Mouse (Mus musculus) kidney, embryonic 16.5 days (tissue): ENCODE measurements around the gene Ahsa1. TPM values are rescaled to one million over a fixed set of nuclear protein-coding genes. Genes with fewer than 3 reads are reported as not detected.
A peak's percentile ranks its signal among the peaks of the same experiment; 100 is the strongest.
"Not testable (repeated sequence)": the region's sequence is repeated elsewhere in the genome, so short reads cannot be mapped to it uniquely, and the experiment has no call there.

Experiments used
- ATAC-seq: fragments of 200-750 bp; cut with Nextera tagmentation; 2 replicates; pipeline ENCODE4 v1.8.0; 2017; ENCODE audit warnings: moderate TSS enrichment; ENCODE audit not compliant: low FRiP score, low TSS enrichment
- H3K27ac ChIP-seq: fragments of 300-500 bp; sonication (generic); 2 replicates; pipeline ENCODE4 v1.5.1; 2014; ENCODE audit warnings: low read length
- H3K27me3 ChIP-seq: fragments of 300-500 bp; sonication (generic); 2 replicates; pipeline ENCODE4 v1.6.1; 2014; ENCODE audit warnings: low read length, control low read depth, mixed read lengths; ENCODE audit not compliant: insufficient read depth
- H3K36me3 ChIP-seq: fragments of 300-500 bp; sonication (generic); 2 replicates; pipeline ENCODE4 v1.6.1; 2014; ENCODE audit warnings: low read length, control low read depth, mixed read lengths; ENCODE audit not compliant: insufficient read depth
- H3K4me1 ChIP-seq: fragments of 300-500 bp; sonication (generic); 2 replicates; pipeline ENCODE4 v1.6.1; 2014; ENCODE audit warnings: low read length, control low read depth, mixed read lengths; ENCODE audit not compliant: insufficient read depth
- H3K4me2 ChIP-seq: fragments of 300-500 bp; sonication (generic); replicated peaks from 2 replicates; pipeline ENCODE4 v1.6.1; 2014; ENCODE audit warnings: low read depth, low read length
- H3K4me3 ChIP-seq: fragments of 300-500 bp; sonication (generic); 2 replicates; pipeline ENCODE4 v1.5.1; 2014; ENCODE audit warnings: mild to moderate bottlenecking, low read length
- H3K9ac ChIP-seq: fragments of 300-500 bp; sonication (generic); replicated peaks from 2 replicates; pipeline ENCODE4 v1.6.1; 2014; ENCODE audit warnings: low read length
- H3K9me3 ChIP-seq: fragments of 300-500 bp; sonication (generic); 2 replicates; pipeline ENCODE4 v1.6.1; 2016; ENCODE audit warnings: low read length, control low read depth
- WGBS: fragments of 180-500 bp; shearing (Covaris S2); extraction: QIAGEN DNeasy Blood & Tissue Kit; methylation state at CpG from one replicate; pipeline ENCODE4 v1.1.7; 2014; 5-methylcytosine and 5-hydroxymethylcytosine counted together
- polyA plus RNA-seq: library from polyadenylated mRNA; unstranded; fragments of >200 nt; fragmentation: Nextera tagmentation; extraction: Ambion mirVana; gene quantifications from 2 replicates; pipeline ENCODE4 v1.2.1, GENCODE M21; 2015

The Ahsa1 gene
- polyA plus RNA-seq, 1 experiment from 2014 or later = 246 TPM

DNA sequence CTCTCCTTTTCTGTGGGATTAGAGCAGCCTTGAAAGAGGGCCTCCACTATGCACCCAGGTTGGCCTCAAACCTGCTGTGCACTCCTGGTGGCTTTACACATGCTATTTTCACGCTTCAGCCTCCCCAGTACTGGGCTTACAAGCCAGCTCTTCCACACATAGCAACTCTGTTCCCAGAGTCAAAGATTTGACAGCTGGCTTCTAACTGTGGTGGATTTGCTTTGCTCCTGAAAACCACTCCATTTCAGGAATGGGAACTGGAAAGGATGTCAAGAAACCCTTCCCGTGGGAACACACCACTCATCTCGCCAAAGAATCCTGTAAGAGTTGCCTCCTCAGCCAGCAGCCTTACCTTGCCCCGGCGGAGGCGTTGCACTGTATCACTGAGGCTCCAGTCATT, 12.4 kb upstream of the Ahsa1 start:
- H3K4me1 ChIP-seq = no peaks in the 10 kb centered on the region
- ATAC-seq = no peak
- H3K27me3 ChIP-seq = no peaks in the 10 kb centered on the region
- 93% methylated on average over 6 of the region's 6 CpGs for WGBS
- H3K4me2 ChIP-seq = no peak overlapping the region
- no peak overlapping the region for H3K9ac ChIP-seq
- H3K27ac ChIP-seq = no peak overlapping the region
- H3K9me3 ChIP-seq = no peaks in the 10 kb centered on the region
- no peak overlapping the region for H3K4me3 ChIP-seq
- H3K36me3 ChIP-seq = peaks cover 77% of the 10 kb centered on the region

DNA sequence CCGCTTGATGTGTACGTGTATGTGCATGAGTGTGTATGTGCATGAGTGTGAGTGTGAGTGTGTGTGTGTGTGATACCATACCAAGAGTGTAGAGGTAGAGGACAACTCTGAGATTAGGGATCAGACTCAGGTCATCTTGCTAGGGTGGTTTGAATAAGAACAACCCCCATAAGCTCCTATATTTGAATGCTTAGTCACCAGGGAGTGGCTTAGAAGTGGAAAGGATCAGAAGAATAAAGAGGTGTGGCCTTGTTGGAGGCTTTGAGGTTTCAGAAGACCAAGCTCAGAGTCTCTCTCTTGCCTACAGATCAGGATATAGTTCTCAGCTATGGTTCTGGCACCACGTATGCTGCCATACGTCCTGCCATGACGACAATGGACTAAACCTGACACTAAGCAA, 9.7 kb upstream of the Ahsa1 start:
- Histone ChIP-seq H3K27me3 (no peaks in the 10 kb centered on the region), H3K9me3 (no peaks in the 10 kb centered on the region), H3K4me2 (no peak overlapping the region), H3K9ac (no peak overlapping the region), H3K36me3 (peaks cover 68% of the 10 kb centered on the region), H3K27ac (no peak overlapping the region), H3K4me3 (no peak overlapping the region), H3K4me1 (no peaks in the 10 kb centered on the region)
- no peak for ATAC-seq
- over 99% methylated on average over 5 of the region's 5 CpGs for whole genome bisulfite sequencing

DNA sequence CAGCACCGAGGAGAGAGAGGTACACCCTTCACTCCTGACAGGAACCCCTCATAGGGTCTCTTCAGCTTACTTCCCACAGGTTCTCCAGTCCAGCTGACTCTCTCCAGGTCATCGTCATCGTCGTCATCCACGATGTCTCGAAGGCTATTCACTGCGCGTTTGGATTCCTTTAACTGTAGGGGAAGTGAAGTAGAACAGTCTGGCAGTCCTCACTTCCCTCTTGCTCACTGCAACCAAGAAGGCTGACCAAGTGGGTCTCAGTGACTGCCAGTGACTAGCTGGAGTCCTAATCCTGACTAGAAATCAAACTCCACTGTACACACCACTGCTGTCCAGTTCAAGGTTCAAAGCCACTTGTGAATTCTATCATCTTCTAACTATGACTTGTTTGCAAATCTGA, 5.7 kb upstream of the Ahsa1 start:
- no peaks in the 10 kb centered on the region for H3K27me3 ChIP-seq
- no peak overlapping the region for H3K27ac ChIP-seq
- no peak overlapping the region for H3K9ac ChIP-seq
- no peak overlapping the region for H3K4me2 ChIP-seq
- ATAC-seq = no peak
- H3K9me3 ChIP-seq = no peaks in the 10 kb centered on the region
- H3K4me3 ChIP-seq = no peak overlapping the region
- 96% methylated on average over 8 of the region's 8 CpGs for WGBS
- peaks cover 57% of the 10 kb centered on the region for H3K36me3 ChIP-seq
- H3K4me1 ChIP-seq = peaks cover 4% of the 10 kb centered on the region; the same call in 1 of the 2 replicates

DNA sequence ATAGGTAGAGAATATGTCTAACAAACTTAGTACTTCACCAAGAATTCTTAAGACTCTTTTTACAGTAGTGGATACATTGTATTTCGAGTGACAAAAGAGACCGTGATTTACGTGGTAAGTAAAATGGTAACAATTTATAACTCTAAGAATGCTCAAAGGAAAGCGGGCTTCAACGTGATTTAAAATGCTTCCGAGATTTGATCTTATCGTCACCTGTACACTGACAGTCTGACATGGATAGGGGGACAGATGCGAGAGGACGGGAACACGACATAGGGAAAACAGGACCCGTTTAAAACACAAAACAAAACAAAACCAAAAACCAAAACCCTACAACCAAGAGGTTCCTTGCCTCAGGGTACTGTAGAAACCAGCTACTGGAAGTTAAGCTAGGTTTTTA, 835 bp upstream of the Ahsa1 start:
- H3K9ac ChIP-seq = peak overlapping the region; percentile 94
- 12% methylated on average over 11 of the region's 11 CpGs for WGBS

DNA sequence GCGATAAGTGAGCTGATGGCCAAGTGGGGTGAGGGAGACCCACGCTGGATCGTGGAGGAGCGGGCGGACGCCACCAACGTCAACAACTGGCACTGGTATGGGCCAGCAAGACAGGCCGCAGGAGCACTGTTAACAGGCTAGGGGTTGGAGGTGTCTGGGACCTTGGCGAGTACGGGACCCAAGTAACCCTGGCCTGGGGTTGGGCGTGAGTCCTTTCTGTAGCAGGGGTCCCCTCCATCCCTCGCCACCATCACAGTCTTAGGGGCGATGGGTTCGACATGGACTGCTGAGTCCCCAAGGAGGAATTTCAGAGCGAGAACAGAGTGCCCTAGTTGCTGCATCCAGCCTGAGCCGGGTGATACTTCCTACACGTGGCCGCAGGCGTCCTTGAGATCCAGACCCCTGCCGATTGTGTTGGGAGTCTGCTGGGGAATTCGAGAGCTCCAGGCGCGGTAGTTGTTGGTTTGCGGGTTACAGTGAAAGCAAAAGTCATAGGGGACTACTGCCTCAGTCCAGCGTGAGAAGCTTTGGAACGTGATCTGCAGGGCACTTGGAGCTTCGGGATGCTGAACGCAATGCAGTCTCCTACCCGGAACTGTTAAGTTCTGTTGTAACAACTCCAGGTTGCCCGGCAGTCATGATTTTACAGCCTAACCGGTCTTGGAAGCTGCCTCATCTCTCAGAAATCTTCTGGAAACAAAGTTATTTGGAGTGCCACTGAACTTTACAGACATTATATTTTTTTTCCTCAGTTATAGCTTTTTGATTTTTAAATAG, 736 bp downstream of the Ahsa1 start:
- H3K27me3 ChIP-seq = no peaks in the 10 kb centered on the region
- peak; percentile 75 for ATAC-seq
- peak overlapping the region; percentile 88 for H3K9ac ChIP-seq
- peak overlapping the region; percentile 88 for H3K4me3 ChIP-seq
- no peaks in the 10 kb centered on the region for H3K9me3 ChIP-seq
- H3K27ac ChIP-seq = peak overlapping the region; percentile 88
- H3K36me3 ChIP-seq = peaks cover 46% of the 10 kb centered on the region
- H3K4me1 ChIP-seq = peaks cover 14% of the 10 kb centered on the region
- WGBS = under 1% methylated on average over 31 of the region's 31 CpGs
- peak overlapping the region; percentile 73 for H3K4me2 ChIP-seq

More for the DNA sequence above, 835 bp upstream of the Ahsa1 start:
- peak overlapping the region; percentile 84 for H3K27ac ChIP-seq
- H3K4me3 ChIP-seq = peak overlapping the region; percentile 88
- H3K4me2 ChIP-seq = peak overlapping the region; percentile 87
- peaks cover 45% of the 10 kb centered on the region for H3K36me3 ChIP-seq
- no peak for ATAC-seq
- peaks cover 14% of the 10 kb centered on the region for H3K4me1 ChIP-seq
- no peaks in the 10 kb centered on the region for H3K27me3 ChIP-seq
- no peaks in the 10 kb centered on the region for H3K9me3 ChIP-seq

DNA sequence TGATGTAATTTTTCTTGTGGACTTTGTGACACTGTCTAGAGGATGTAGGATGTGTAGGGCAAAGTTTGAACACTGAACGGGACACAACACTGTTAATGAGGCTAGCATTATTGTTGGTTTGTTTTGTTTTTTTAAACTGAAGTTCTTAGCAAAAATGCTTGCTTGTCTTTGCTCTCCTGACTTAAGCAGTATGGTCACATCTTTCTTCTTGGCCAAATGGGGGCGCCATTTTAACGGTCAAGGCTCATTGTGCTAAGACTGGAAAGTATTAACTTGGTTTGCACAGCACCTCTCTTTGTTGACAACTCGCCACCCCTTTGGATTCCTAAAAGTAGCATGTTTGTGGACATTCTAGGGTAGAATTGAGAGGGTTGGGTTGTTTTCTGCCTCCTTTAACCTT, 1.4 kb downstream of the Ahsa1 start:
- Histone ChIP-seq H3K4me3 (peak overlapping the region; percentile 88), H3K27me3 (no peaks in the 10 kb centered on the region), H3K9ac (peak overlapping the region; percentile 35), H3K27ac (no peak overlapping the region), H3K4me1 (peaks cover 14% of the 10 kb centered on the region), H3K36me3 (peaks cover 48% of the 10 kb centered on the region), H3K4me2 (peak overlapping the region; percentile 73), H3K9me3 (no peaks in the 10 kb centered on the region)
- ATAC-seq = no peak
- 26% methylated on average over 4 of the region's 4 CpGs for WGBS

DNA sequence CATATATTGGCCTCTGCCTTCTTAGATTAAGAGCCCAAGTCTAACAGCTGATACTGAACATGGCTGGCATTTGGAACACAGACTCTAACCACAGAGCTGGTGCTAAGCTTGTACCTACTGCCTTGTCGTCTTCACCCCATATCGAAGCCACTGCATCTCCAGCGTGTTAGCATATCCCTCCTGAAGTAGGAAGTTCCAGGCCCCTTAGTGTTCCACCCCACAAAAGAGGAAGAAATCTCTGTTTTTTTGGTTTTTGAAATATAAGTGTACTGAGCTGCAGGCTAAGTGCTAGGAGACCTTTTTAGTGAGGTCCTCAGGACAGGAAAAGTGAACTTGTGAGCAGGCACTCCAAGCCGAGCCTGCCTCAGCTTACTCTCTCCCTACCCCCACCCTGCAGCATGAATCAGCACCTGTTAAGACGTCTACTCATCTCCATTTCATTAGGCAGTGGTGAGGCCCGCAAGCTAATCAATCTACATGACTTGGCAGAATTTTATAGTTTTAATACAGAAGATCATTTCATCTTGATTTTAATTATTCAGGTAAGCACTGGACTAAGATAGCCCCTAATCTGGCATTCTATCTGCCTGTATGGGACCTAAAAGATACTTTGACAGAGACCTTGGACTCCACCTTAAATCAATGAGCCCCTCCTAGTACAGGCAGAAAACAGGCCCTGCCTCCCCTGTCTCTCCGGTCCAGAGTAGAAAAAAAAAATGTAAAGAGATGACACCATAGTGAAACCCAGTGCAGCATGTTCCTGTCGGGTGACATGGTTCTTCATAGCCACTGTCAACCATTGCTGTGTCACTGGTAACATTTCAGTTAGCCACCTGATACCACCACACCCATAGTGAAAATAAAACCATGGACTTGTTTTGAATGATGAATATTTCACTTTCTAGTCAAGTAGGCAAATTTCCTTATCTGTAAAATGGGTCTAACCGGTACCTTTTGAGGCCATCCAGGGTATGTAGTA, 8.9 kb downstream of the Ahsa1 start:
- Histone ChIP-seq H3K27me3 (no peaks in the 10 kb centered on the region), H3K4me3 (no peak overlapping the region), H3K9ac (no peak overlapping the region), H3K4me2 (no peak overlapping the region), H3K4me1 (peaks cover 19% of the 10 kb centered on the region), H3K27ac (no peak overlapping the region), H3K9me3 (no peaks in the 10 kb centered on the region), H3K36me3 (peaks cover 58% of the 10 kb centered on the region)
- no peak for ATAC-seq
- 92% methylated on average over 9 of the region's 9 CpGs for WGBS

DNA sequence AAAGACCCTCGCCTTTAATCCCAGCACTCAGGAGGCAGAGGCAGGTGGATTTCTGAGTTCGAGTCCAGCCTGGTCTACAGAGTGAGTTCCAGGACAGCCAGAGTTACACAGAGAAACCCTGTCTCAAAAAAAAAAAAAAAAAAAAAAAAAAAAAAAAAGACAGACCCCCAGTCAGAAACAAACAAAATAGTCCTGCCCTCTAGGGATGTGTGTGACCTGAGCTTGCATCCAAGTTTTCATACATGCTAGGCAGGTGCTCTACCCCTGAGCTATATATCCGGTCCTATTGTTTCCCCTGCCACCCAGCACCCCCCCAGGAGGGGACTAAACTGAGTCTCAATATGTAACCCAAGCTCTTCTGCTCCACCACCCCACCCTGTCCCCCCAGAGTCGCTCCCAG, 11.0 kb downstream of the Ahsa1 start:
- Histone ChIP-seq H3K4me1 (peaks cover 19% of the 10 kb centered on the region), H3K36me3 (peaks cover 38% of the 10 kb centered on the region)
- not testable (repeated sequence) for H3K9ac ChIP-seq, H3K4me2 ChIP-seq, ATAC-seq, H3K9me3 ChIP-seq, H3K4me3 ChIP-seq, H3K27me3 ChIP-seq, H3K27ac ChIP-seq
- 90% methylated on average over 4 of the region's 4 CpGs for WGBS

DNA sequence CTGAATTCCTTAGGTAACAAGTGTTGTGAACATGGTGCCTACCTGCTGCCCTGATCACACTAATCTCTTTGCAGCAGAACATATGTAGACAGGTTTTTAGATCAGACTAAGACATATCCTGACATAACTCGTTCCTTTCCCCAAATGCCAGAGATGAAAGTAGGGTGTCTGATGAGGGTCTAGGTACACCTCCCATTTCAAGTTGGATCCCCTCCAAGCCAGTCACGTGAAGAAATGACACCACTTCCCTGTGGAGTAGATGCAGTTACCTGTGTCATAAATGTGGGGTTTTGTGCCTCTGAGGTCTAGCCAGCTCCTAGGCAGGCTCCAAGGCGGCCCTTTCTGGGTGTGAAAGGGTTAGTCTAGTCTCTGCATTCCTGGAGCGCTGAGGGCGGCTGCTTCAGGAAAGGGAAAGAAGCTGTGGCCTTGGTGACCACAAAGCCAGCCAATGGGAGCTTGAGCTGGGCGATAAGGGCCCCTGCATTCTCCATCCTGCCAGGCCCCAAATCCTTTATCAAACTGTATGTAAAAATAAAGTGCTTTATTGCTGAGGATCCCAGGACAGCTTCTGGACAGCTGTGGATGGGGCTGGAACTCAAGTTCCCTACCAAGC, 11.9 kb downstream of the Ahsa1 start:
- peaks cover 28% of the 10 kb centered on the region for H3K36me3 ChIP-seq
- H3K9me3 ChIP-seq = no peaks in the 10 kb centered on the region
- no peak overlapping the region for H3K9ac ChIP-seq
- 15% methylated on average over 6 of the region's 6 CpGs for WGBS
- no peak overlapping the region for H3K4me3 ChIP-seq
- H3K27ac ChIP-seq = no peak overlapping the region; the same call in 1 of the 2 replicates
- H3K27me3 ChIP-seq = no peaks in the 10 kb centered on the region
- peaks cover 19% of the 10 kb centered on the region for H3K4me1 ChIP-seq
- ATAC-seq = peak; percentile 68; the same call in 1 of the 2 replicates
- 0 out of 2 replicates have a peak overlapping the region, but pooled peaks have one; percentile 5 for H3K4me2 ChIP-seq
